Mouse (Mus musculus) adrenal gland (tissue): ENCODE measurements at regions not wholly inside any gene's neighbourhood (a gene's known extent, or its start where the extent isn't known, plus 50 kb on each side); places are given as distances from the start of the nearest gene placed in this dataset.

Source experiments
- intact Hi-C: fragments of 180-260 bp; cut with DNase I; formaldehyde crosslinking; loops from one replicate; pipeline ENCODE4 v1.15.1; 2025

DNA sequence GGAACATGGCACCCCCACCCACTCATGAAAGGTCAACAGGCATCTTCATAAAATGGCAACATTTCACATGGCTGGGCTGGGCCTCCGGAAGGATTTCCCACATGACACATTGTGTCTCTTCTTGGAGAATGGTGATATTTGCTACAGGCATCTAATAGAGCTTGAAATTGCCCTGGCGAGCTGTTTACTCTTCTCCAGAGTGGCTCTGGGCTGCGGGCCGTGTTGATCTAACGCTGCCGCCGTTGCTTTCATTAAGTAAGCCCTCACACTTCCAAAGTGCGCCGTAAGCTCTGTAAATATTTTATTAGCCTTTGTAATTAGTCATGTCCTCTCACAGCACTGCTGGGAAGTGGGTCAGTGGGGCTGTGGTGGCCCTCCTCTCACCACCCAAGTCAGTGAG, 164.4 kb upstream of the Ctnnb1 start:
- intact Hi-C loops: no loop called here

DNA sequence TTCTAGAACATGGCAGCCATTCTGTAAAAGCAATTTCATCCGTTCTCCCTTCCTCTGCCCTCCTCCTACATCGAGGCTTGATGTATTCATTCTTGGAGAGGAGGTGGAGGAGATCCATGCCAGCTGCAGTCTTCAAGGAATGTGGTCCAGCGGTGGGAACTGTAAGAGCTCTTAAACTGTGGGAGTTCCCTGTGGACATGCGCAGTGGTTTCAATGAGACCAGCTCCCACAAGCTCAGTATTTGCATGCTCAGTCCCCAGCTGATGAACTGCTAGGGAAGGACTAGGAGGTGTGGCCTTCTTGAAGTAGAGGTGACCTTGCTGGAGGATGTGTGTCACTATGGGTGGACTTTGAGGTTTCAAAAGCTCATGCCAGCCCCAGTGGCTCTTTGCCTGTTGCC, 163.7 kb upstream of the Ctnnb1 start:
- intact Hi-C loops: no loop called here

DNA sequence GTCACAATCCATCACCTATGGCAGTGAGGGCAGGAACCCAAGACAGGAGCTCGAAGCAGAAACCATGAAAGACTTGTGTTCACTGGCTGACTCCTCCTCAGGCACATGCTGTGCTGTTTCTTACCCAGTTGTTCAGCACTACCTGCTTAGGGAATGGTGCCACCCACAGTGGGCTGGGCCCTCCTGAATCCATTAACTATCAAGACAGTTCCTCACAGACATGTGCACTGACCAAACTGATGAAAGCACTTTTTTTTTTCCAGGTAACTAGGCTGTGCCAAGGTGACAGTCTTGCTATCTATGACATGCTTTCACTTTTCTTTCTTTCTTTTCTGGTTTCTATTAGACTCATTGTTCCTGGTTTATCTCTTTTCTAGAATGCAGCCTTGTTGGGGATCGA, 162.1 kb upstream of the Ctnnb1 start:
- intact Hi-C loops: no loop called here

DNA sequence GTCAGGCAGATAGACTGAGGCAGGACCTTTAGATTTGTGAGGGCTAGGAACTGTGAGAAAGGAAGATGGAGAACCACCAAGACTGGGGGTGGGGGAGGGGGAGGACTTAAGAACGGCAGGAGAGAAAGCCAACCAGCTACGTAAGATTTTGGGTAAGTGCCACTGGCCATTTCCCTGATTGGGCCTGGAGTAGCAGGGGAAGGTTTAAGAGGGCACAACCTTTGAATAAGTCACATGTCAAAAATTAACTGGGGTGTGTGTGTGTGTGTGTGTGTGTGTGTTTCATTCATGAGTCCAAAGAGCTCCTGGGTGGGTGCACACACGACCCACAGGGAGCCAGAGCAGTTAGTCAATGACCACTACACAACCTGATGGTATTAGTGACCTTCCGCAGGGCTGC, 161.6 kb upstream of the Ctnnb1 start:
- intact Hi-C loops: no loop called here

DNA sequence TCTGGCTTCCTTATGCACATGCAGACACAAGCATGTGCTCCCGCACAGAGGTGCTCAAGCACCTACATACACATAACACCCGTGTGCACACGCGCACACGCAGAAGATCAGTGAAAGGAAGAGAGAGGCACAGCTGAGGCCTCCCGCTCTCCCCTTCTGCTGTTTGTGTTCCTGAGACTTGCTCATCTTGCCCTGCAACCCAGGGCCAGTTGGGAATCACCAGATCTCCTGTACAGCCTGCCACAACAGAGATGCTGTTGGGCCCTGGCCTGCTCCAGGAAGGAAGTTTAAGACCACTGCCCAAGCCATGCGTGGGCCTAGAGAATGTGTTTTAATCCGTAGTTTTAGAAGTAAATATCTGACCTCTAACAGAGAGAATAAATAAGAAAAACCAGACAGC, 160.0 kb upstream of the Ctnnb1 start:
- intact Hi-C loops: no loop called here

DNA sequence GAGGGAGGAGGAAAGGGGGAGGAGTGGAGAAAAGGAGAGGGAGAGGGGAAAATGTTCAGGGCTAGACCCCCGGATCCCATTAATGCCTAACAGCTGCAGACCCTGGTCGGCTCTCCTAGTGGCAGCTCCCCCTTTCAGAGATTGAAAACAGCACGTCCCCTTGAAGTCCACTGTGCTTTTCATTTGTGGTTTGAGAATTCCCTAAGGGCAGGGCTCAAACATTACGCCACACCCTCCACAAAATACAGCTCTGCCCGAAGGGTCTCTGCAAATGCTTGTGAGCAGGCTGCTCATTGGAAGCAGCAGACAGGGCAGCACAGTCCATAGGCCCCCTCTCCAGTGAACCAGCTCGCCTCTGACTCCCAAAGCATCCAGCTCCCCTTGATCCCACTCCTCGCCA, 159.3 kb upstream of the Ctnnb1 start:
- intact Hi-C loops: loop anchor here (10.0 kb wide), 1 partner anchor 165 kb away; no protein-coding TSS in a partner anchor

DNA sequence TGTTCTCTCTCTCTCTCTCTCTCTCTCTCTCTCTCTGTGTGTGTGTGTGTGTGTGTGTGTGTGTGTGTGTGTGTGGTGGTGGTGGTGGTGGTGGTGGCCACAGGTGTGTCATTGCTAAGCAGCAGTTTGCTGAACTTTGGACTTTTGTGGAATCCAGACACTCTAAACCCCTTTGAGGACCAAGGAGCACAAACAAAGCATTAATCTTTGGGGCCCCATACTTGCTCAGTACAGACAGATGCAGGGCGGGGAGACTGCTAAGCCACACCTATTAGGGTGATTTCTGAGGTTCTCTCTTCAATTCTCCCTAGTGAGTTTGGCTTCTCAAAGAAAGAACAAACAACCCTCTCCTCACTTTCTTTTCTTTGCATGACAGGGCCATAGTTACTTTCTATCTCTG, 158.1 kb upstream of the Ctnnb1 start:
- intact Hi-C loops: loop anchor here (10.0 kb wide), 1 partner anchor 164 kb away; no protein-coding TSS in a partner anchor

DNA sequence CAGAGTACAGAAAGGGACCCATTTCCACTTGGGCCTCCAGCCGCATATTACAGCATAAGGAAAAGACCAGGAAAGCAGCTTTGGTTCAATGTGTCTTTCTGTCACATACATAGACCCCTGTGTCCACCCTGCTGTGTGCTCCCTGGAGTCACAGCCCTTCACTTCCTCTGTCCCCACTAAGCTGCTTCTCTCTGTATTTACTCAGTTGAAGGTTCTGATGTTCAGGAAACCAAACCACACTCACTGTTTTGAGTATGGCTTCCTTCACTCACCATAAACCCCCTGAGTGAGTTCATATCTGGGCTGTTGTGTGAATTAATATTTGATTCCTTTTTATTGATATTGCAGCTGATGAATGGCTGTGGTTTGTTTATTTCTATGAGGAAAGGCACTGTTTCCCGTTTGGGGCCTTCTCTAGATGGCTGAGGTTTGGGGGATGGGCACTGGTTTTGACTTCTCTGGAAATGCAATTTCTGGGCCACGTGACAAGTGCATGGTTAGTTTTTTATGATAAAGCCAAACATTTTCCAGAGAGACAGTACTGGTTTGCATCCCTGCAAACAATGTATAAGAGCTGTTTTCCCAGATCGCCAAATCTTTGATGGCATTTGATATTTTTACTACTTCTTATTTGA, 157.0 kb upstream of the Ctnnb1 start:
- intact Hi-C loops: loop anchor here (10.0 kb wide), 1 partner anchor 163 kb away; no protein-coding TSS in a partner anchor

DNA sequence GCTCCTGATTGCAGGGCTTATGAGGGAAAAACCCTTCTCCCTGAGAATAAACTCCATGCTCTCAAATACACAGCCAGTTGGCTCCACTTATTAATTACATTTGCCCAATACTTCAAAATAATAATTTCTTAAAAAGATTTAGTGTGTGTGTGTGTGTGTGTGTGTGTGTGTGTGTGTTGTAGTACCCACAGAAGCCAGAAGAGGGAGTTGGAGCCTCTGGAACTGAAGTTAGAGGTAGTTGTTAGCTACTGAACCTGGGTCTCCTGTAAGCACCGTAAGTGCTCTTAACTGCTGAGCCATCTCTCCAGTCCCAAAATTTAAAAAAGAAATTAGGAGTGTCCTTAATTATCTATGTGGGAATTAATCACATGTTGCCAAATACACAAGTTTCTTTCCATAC, 154.8 kb upstream of the Ctnnb1 start:
- intact Hi-C loops: loop anchor here (10.0 kb wide), 1 partner anchor 161 kb away; no protein-coding TSS in a partner anchor

DNA sequence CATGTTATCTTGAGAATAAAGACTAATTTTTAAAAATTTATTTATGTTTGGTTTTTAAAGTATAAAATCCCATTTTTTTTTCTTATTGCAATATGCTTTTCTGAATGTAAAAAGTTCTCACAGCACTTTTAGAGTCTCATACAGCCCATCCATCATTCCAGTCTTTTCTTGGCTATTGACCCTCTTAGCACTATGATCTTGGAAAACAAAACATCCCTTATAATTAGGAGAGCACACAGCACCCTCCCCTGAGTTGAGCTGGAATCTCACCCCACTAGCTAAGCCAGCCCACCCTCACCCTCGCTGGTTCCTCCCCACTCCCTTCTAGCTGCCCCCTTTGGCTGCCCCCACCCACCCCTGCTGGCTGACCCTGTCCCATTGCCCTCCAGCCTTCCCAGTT, 154.2 kb upstream of the Ctnnb1 start:
- intact Hi-C loops: loop anchor here (5.0 to 10.0 kb wide), 2 partner anchors 160 to 172 kb away; no protein-coding TSS in a partner anchor

DNA sequence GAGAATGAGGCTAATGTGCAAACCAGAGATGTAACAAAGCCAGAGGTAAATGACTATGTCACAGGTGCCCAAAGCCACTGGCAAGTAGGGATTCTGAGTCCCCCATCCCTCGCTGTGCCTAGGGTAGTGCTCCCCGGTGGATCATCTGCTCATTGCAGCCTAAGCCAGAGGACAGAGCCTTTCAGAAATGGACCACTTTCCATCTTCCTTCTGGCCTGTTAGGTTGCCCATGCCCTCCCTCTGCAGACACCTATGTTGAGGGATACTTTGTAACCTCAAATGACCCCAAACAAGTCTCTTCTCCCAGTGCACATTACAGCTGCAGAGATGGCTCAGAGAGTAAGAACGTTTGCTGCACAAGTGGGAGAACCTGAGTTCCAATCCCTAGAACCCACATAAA, 153.3 kb upstream of the Ctnnb1 start:
- intact Hi-C loops: loop anchor here (5.0 to 10.0 kb wide), 2 partner anchors 159 to 173 kb away; no protein-coding TSS in a partner anchor

DNA sequence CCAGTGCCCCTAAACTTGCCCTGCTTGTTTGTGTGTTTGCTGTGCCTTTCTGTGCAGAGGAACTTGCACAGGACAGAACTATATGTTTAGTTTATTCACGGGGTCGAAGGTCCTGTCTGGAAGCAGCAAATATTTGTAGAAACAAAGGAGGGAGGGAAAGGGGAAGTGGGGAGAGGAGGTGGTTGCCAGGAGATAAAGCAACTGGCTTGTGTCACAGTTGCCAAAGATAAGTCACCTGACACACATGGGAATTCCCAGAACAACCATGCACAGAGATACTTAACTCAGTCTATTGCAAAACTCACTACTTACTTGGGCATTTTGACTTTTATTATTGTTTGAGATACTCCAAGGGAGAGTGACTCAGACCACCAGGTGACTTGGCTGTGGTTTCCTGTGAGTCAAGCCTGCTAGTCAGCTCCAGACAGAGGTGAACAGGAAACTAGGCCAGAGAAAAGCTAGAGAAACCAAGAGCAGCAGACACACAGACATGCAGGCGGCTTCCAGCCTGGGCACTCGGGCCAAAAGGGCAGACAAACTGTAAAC, 152.5 kb upstream of the Ctnnb1 start:
- intact Hi-C loops: loop anchor here (5.0 to 10.0 kb wide), 2 partner anchors 158 to 174 kb away; no protein-coding TSS in a partner anchor

DNA sequence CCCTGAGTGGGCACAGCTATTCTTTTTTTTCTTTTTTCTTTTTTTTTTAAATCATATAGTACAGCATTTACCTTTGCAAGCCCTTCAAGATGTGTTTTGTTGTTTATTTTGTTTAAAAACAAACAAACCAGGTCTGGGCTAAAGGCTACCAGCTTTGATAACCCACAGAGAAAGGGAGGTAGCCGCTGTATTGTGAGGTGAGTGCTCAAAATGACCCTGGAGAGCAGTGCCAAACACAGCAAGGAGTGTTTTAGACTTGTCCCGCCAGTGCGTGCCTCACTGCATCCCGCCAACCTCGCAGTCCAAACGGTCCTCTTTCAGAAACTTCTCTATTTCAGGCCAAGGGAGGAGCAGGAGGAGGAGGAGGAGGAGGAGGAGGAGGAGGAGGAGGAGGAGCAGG, 152.0 kb upstream of the Ctnnb1 start:
- intact Hi-C loops: loop anchor here (5.0 to 10.0 kb wide), 2 partner anchors 158 to 175 kb away; no protein-coding TSS in a partner anchor

DNA sequence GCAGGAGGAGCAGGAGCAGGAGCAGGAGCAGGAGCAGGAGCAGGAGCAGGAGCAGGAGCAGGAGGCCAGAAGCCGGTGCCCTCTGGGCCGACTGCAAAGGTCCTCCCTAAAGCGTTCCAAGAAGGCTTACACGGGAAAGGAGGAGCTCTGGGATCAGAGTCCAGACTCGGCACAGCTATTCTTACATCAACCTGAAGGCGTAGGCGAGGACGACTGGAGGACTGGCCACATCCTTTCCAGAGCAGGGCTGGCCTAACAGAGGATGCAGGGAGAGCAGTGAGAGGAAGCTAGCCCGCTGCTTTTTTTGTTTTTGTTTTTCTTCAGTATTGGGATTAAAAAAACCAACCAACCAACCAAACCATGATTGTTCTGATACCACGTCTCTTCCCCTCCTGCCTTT, 151.5 kb upstream of the Ctnnb1 start:
- intact Hi-C loops: loop anchor here (5.0 to 10.0 kb wide), 2 partner anchors 157 to 175 kb away; no protein-coding TSS in a partner anchor

DNA sequence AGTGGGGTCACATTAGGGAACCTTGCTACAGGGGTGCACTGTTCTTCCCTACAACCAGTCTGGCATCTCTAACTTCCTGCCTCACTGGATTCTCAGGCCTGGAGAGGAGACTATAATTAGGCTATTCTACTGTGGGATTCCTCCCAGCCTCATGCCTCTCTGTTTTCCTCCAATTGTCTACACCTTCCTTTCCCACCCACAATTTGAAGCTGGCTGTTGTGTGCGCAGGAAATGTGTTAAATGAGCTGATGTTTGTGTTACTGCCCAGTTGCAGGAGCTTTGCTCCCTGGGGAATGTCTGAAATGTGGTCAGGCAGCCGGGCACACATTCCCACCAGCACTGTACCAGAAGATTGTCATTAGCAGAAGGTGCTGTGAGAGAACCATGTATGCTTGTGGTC, 150.6 kb upstream of the Ctnnb1 start:
- intact Hi-C loops: loop anchor here (5.0 to 10.0 kb wide), 2 partner anchors 156 to 176 kb away; no protein-coding TSS in a partner anchor

DNA sequence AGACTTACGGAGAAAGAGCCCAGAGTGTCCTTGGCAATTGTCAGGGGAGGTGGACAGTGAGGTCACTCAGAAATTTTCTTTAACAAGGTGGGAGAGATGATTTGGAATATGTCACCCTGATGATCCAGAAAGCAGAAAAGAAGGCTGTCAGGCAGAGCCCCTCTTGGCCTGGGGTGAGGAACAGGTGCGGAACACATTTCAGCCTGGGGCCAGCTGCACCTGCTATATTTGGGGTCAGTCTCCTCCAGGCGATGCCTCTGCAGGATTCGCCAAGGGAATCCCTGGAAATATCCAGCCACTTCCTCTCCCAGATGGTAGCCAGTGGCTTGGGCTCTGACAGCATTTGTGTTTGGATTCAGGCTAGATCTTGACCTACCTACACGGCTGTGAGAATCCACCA, 134.8 kb upstream of the Ctnnb1 start:
- intact Hi-C loops: no loop called here

DNA sequence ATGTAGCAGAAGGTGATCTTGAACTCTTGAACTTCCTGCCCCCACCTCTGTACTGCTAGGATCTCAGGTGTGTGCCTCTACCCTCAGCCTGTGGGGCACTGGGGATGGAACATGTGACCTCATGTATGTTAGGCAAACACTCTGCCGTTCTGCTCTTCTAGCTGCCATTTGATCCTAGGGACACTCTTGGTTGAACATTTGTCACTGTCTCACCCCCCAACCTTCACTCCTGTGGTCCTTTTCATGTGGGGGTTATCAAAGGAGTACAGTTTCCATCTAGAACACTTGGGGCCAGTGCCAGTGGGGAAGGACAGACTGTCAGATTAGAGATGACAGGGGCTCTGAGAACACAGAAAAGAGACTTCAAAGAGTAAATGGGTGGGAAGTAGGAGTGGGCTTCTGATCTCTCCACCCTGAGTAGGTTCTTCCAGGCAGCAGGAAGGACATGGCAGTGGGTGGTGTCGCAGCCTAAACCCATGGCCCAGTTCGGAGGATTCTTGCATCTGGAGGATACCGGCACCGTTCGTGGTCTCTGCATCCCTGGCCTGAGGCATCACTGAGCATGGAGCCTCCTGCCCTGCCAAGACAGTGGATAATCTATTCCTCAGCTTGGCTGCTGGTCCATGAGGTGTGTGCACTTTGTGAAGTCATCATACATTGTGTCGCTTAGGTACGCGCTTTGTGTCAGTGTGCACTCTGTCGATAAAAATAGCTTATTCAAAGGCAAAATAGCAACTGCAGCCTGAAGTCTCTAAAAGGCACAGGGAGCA, 132.7 kb upstream of the Ctnnb1 start:
- intact Hi-C loops: no loop called here

DNA sequence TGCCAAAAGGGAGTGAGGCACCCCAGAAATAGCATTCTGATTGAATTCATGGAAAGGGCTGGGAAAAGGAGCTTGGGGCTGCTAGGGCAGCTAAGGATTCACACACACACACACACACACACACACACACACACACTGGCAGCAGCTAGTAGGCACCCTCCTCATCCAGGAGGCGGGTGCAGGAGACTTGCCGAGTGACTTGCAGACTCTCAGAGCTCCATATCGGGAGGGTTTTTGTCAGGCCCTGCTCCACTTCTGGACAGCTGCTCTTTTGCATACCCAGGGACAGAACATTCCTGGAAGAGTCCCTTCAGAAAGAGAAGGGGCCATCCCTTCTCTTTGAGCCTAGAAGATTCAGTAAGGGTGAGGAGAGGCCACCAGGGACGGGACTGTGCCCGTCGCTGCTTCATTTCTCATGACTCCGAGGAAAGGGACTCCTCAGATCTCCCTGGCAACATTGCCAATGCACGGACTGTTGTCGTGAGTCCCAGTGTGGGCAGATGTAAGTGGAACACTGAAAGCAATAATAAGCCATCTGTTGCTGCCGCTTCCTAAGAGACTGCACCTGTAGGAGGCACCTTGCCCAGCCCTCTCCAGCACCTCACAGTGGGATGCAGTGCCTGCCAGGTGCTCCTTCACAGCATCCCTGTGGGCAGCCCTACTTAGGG, 130.9 kb upstream of the Ctnnb1 start:
- intact Hi-C loops: no loop called here

DNA sequence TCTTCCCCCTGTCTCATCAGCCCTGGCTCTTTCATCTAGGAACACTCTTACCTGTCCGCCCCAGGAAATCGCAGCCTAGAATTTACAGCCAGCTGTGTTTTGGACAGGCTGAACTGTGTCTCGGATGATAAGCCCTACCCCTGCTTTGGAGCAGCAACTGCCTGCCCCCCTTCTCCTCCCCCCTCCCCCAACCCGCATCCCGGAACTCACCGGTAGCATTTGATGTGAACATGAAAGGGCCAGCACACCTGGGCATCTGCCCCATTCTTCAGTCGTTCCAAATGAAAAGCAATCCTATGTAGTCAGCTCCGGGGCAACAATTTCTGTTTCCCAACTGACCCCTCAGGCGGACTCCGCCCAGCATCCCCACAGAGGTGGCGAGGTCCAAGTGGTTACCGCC, 130.1 kb upstream of the Ctnnb1 start:
- intact Hi-C loops: no loop called here

DNA sequence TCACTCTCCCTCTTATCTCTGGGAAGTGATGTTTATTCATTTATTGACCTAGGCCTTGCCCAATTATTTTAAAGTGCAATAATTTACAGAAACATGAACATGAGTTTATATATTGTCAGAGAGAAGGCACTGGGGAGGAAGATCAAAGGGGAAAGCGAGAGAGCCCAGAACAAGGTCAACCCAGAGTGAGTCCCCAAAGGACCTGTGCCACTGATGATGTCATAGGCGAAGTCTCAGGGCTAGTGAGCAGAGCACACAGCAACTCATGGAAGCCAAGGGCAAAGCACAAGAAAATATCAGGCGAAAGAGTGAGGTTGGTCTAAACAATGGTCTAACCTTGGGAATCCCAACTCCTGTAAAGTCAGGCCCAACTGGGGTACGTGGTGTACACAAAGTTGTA, 126.4 kb upstream of the Ctnnb1 start:
- intact Hi-C loops: no loop called here

DNA sequence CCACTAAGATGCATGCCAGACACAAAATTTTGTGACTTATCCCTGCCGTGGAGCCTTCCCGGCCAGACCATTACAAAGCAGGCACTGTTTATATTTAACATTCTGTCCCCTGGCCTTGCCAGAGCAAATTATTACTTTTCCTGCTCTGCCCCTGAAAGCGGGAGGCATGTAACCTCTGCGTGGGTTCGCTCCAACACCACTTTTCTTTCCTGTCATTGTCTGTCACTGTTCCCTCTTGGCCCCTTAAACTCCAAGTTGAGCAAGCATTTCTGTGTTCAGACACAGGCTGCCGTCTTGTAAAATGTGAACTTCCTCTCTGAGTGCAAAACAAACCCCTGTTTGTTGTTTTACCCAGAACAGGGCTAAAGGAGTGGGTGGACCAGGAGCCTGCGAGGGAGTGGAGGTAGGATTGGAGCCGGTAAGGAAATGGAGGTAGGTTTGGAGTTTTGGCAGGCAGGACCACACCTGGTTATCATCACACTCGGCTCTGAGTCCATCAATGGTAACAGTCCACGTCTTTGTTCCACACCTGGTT, 124.2 kb upstream of the Ctnnb1 start:
- intact Hi-C loops: no loop called here
